Mouse (Mus musculus) layer of hippocampus, adult 2 months (tissue): ENCODE measurements around the gene Tctn3. TPM values are rescaled to one million over a fixed set of nuclear protein-coding genes. Genes with fewer than 3 reads are reported as not detected.

ENCODE experiments used
- DNase-seq, 2 experiments: peaks; one replicate each; pipeline ENCODE4 v3.0.0; 2022; ENCODE audit warnings: low spot score in 2 of 2
- H3K27ac ChIP-seq: fragments of 200-600 bp; 2 replicates; pipeline ENCODE4 v1.8.1; 2022
- H3K4me3 ChIP-seq: fragments of 200-600 bp; 2 replicates; pipeline ENCODE4 v1.8.1; 2022; ENCODE audit warnings: mild to moderate bottlenecking
- CTCF ChIP-seq: fragments of 200-600 bp; conservative IDR thresholded peaks from 2 replicates; pipeline ENCODE4 v1.8.1; 2022; ENCODE audit warnings: antibody characterized with exemption, mild to moderate bottlenecking, moderate library complexity
- long read RNA-seq, 2 experiments: library from polyadenylated mRNA; stranded (forward); transcript quantifications; one replicate each; pipeline ENCODE4 v2.0.0; 2021; ENCODE audit warnings: borderline mapping rate in 2 of 2
- total RNA-seq, 2 experiments: library from RNA; stranded (reverse); gene quantifications; 2 replicates each; pipeline ENCODE4 v1.2.3; 2021

Tctn3 gene
- 10 to 100 TPM; 14.6 to 18.5 TPM for total RNA-seq
- long read RNA-seq, experiment 1, transcript Tctn3-201 (14 exons, 2,743 nt), result major isoform, 10 of 19 reads
- long read RNA-seq, experiment 1, partial matches to known transcripts, result 0 of 19 reads
- long read RNA-seq, experiment 1, other reads (novel, unspliced or antisense), result 9 of 19 reads
- long read RNA-seq, experiment 2, transcript Tctn3-201 (14 exons, 2,743 nt), result major isoform, 10 of 18 reads
- long read RNA-seq, experiment 2, partial matches to known transcripts, result 0 of 18 reads
- long read RNA-seq, experiment 2, other reads (novel, unspliced or antisense), result 8 of 18 reads

DNA sequence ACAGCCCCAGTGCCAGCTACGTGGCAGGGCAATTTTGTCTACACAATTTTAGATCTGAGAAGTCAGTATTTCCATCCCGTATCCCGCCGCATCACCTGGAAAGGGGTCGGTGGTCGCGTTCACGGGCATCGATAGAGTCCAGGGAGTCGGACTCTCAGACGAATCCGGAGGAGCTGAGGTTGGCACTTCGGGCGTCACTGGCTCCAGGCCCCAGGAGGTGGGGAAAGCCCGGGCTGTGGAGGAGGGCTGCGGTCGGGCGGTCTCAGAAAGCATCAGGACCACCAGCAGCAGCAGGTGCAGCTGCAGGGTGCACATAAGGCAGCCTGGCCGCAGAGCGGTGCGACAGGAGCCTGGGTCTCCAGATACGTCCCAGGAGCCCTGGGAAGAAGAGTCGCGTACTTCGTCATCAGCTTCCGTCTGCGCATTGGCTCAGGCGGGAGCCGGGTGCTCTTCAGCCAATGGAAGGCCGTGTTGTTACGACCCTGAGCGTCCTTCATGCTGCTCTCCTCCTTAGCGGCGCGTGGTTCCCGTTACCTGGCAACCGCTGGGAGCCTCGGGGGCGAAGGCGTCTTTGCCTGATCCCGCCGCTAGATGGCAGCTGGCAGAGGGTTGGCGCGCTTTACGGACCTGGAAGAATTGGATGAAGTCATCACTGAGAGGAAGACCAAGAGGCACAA, at the start of gene Tctn3, which contains the start of gene Entpd1:
TSS of gene Tctn3 (minus strand) at position 404 of the 677 bp plus-strand sequence.
TSS of gene Entpd1 (plus strand) at position 537 of the 677 bp plus-strand sequence.
- H3K27ac ChIP-seq, result peak within 1 kb of the TSS; percentile 88
- peak; percentile 97 to 98 for DNase-seq
- TF ChIP-seq CTCF, result peak; percentile 94
- peak within 1 kb of the TSS; percentile 87 for H3K4me3 ChIP-seq

DNA sequence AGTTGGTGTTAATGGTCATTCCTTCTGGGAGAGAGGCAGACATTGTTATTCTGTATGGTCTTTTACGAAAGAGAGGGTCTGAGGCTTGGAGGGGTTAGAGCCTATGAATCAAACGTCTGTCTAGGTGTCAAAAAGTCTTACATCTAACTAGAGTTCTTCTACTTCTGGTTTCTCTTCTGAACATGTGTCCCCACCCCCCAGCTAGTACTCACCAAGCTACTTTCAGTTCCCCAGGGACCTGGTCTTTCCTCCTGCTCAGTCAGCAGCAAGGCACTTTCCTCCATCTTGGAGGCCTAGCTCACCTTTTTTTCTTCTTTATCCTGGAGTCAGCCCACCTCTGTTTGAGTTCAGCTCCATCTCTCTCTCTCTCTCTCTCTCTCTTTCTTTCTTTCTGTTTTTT, 49.1 kb upstream of the Tctn3 start:
- no peak for DNase-seq
- Histone ChIP-seq H3K27ac (peak overlapping the region; percentile 85), H3K4me3 (peak overlapping the region; percentile 55)
- no peak for TF ChIP-seq CTCF

DNA sequence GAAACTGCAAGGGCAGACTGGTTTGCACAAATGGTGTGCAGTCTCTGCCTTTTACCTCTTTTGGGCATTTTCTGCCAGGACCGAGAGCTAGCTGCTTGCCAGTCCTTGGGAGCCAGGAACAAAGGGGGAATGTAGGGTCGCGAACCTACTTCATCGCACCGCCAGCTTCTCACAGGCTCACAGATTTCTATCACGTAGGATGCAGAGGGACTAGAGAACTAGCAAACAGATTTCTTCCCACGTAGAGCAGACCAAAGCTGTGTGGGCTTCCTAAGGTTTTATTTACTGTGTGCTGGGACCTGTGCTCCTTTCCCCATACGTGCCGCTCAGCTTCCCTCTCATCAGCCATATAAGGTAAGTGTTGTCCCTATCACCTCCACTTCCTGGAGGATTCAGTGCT, 48.5 kb upstream of the Tctn3 start:
- no peak for DNase-seq
- no peak for TF ChIP-seq CTCF
- H3K27ac ChIP-seq, result peak overlapping the region; percentile 85
- H3K4me3 ChIP-seq, result peak overlapping the region; percentile 55

DNA sequence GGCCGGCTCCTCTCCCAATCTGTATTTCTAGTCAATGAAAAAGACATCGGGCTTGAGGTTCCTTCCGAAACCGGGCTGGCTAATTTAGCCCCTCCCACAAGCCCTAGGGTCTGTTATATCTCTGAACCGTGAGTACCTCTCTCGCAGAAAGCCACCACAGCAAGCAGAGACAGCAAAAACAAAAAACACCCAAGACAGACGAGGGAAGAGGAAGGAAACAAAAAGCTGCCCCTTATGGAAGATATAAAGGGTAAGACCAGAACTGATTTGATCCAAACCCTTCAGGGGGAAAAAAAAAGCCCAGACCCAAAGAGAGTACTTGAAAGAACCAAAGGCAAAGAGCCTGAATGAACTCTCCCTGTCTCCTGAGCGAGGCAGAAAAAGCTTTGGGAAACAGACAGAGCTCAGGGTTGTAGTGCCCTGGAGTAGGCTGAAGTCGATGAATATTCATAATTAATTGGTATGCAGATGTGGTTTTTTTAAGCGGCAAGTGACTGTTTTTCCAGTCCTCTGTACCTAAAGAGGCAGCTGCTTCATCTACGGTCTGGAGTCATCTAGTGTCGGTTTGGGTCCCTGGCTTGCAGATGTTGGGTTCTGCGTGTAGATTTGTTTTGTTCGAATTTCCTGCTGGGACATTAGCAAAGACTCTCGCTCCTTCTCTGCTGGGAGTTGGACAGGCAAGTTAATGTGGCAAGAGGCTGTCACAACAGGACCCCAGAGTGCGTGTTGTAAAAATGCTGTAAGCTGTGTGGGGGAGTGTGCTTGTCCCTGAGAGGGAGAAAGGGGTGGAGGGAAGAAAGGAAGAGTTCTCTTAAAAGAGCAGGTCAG, 47.8 kb upstream of the Tctn3 start:
- peak overlapping the region; percentile 55 for H3K4me3 ChIP-seq
- peak overlapping the region; percentile 85 for H3K27ac ChIP-seq
- TF ChIP-seq CTCF, result no peak
- DNase-seq, result peak in 1 of 2 experiments; percentile 9

DNA sequence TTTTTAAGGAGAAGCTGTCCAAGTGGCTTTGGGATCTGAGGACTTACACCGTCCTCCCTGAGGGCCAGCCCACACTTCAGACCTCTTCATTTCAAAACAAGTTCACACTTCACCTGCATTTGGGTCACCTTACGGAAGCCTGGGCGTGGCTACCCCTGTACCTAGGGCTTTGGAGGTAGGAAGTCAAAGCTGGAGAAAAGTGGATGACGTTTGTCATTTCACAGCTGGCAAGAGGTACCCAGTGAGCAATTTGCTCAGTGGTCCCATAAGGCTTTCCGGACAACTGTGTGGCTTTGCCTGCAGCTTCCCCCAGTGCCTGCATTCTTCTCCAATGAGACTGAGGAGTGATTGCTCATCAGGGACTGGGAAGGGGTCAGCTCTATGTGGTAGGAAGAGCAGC, 46.9 kb upstream of the Tctn3 start:
- Histone ChIP-seq H3K27ac (no peak overlapping the region; the same call in 1 of the 2 replicates), H3K4me3 (peak overlapping the region; percentile 55; the same call in 1 of the 2 replicates)
- no peak for TF ChIP-seq CTCF
- no peak for DNase-seq

DNA sequence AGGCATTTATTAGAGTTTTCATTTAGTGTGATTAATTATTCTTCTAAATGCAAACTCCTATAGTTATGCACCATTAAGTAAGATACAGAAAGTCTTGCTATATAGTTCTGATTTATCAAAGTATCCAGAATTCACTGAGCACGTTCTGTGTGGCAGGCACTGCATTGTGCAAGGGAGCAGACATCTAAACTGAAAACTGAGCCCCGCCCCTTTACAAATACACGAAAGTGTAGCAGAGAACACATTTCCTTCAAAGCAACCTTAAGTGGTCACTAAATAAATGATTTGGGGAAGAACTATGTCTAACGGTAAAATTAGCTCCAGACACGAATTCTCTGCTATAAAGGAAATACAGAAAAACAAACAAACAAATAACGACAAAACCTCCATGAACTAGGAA, 46.2 kb upstream of the Tctn3 start:
- Histone ChIP-seq H3K27ac (no peak overlapping the region), H3K4me3 (no peak overlapping the region)
- TF ChIP-seq CTCF, result no peak
- DNase-seq, result no peak

DNA sequence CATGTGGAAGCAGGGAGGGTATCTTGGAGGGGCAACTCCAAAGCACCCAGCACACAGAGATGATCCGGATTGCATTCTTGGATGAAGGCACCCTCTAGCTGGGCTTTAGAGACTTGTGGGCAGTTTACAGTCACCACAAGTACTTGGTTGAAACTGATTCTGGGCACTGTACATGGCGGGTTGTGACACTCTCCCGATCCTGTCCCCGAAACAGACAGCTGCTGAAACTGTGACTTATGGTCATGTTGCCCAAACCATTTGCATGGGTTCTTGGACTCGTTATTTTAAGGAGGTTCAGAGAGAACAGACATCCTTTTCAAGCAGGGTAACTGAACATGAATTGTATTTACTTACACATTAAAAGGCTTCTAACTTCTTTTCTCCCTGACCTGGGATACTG, 44.2 kb upstream of the Tctn3 start:
- TF ChIP-seq CTCF, result no peak
- Histone ChIP-seq H3K4me3 (no peak overlapping the region), H3K27ac (no peak overlapping the region)
- DNase-seq, result no peak

DNA sequence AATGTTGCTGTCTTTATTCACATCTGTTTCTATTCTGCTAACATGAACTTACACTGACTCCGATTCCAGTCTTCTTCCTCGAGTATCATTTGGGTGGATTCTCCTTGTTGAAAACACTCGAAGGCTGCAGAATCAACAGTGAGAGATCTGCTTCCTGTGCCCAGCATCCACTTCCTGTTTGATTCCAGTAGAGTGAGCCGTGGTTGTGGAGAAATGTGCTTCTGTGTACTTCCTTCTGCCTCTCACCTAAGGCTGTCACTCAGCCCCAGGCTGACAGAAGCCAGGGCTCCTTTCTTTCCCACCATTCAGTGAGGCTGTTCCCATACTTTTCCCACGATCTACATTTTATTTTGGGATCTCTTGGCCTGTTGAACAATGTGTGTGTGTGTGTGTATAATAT, 38.1 kb upstream of the Tctn3 start:
- no peak overlapping the region for H3K4me3 ChIP-seq
- TF ChIP-seq CTCF, result no peak
- no peak for DNase-seq
- no peak overlapping the region for H3K27ac ChIP-seq

DNA sequence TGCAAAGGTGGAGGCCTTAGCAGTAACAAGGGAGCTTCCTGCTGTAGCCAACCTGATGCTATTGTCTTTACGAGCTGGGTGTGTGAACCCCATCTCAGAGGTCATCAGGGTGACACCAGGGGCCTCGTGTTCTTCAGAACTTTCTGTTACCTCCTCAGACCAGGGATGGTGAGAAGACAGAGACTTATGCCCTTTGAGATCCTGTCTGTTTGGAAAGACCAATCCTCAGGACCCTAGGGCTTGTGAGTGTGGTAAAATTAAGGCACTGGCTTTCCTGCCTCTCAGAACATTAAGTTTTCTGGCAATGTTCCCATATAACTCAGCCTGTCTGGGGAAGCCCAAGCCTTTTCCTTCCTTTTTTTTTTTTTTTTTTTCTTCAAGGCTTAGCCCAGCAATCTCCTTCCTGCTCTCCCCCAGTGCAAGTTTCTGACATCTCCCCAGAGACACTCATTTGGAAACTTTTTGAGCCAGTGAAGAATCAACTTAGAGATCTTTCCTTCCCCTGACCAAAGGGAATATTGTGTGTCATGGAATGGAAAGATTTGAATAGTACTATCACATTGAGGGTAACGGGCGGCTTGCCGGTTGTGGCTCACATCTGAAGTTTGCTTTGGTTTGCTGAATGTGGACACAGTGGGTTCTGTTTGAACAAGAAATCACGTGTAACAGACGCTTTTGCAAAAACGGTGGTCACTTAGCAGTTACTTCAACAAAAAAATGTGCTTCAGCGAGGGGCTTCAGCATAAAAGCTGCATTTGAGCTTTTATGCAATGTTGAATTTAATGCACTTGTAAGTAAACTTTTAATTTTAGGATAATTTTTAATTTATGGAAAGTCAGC, 35.5 kb upstream of the Tctn3 start:
- peak overlapping the region; percentile 46; the same call in 1 of the 2 replicates for H3K27ac ChIP-seq
- no peak for DNase-seq
- H3K4me3 ChIP-seq, result no peak overlapping the region
- TF ChIP-seq CTCF, result no peak

DNA sequence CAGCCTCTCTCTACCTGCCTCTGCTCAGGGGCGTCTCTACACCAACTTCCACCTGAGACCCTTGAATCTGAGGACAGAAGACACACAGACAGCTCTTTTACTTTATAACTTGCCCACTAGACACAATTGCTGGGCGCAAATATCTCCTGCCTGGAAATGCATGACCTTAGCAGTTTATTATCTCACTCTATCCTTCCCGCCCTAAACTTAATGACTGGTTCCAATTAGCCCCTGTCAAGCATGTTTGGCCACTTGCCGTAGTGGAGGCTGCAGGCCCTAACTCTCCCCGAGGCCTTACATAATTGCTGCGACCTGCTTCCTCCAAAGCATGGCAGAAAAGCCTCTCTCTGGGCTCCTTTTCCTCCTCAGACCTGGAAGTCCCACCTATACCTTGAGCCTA, 34.3 kb upstream of the Tctn3 start:
- H3K4me3 ChIP-seq, result no peak overlapping the region
- H3K27ac ChIP-seq, result no peak overlapping the region
- no peak for DNase-seq
- TF ChIP-seq CTCF, result no peak

DNA sequence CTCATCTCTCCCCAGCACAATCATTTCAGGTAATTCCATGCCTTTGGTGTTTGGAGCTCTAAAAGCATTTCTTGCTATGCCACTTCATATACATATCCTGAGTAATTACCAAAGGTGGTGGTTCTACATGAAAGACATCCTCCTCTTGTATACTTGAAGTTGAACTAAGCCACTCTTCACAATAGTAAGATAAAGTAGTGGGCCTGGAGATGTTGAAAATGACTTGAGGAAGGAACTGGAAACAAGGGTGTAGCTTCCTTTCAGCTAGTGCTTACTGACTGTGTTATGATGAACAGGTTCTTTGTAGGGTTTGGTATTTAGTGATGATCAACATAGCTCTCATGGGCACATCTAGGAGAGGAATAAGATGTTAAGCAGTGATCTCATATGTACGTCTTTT, 31.8 kb upstream of the Tctn3 start:
- no peak for DNase-seq
- Histone ChIP-seq H3K4me3 (no peak overlapping the region), H3K27ac (no peak overlapping the region)
- TF ChIP-seq CTCF, result no peak

DNA sequence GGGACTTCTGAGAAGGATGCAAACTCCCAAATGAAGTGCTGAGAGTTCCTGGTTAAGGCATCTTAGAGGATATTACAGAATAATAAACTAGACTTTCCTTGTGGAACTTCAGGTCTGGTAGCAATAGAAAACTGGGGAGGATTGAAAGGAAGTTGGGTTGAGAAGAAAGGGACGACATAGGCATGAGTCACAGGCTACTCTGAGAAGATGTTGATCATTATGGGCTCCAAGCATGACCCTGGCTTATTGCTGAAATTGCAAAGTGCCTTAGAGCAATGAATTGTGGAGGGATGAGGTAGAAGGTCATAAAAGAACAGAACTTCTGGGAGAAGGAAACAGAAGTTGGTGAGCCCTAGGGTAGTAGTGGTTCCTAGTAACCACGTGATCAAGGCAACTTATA, 28.8 kb upstream of the Tctn3 start:
- TF ChIP-seq CTCF, result no peak
- Histone ChIP-seq H3K4me3 (no peak overlapping the region), H3K27ac (no peak overlapping the region)
- DNase-seq, result no peak
